In the genomic region with DNA sequence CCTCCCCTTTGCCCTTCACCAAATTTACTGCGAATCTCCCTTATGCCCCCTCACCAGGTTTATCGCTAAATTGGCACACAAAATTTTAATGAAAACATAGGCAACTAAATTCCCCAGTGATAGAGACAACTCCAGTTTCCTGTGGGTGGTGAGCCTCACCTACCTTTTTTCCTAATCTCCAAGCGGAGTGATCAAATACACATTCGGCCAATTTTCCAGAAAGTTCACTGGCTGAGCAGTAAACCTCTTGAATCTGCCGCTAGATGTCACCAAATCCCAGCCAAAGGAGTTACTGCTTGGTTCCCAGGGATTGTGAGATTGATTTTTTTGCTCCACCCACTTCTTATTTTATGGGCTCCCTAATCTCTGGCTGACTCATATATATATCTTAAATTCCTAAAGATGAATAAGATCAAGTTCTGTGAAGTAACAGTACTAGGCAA, we compare ENCODE assay signal across 8 mouse cellular contexts. TPM values are rescaled to one million over a fixed set of nuclear protein-coding genes. Genes with fewer than 3 reads are reported as not detected.
DNase-seq lines count a peak whose midpoint lies in the region; ATAC-seq lines count a peak whose summit lies in the region.

No protein-coding gene starts in this region.

- no peaks in the 10 kb centered on the region for H3K27me3 ChIP-seq in forebrain, embryonic 16.5 days (replicated peaks; ENCODE audit: control insufficient read depth, insufficient read depth, low read length)
- H3K27me3 ChIP-seq in hindbrain, embryonic 12.5 days, result no peaks in the 10 kb centered on the region

- H3K9ac ChIP-seq in forebrain, embryonic 16.5 days (replicated peaks; ENCODE audit: low read depth, low read length), result peak overlapping the region; percentile 56
- H3K9ac ChIP-seq in hindbrain, embryonic 12.5 days, result no peak overlapping the region

- H3K4me2 ChIP-seq in forebrain, embryonic 16.5 days (ENCODE audit: low read length), result peak overlapping the region; percentile 63
- peak overlapping the region; percentile 49 for H3K4me2 ChIP-seq in hindbrain, embryonic 12.5 days (replicated peaks)

- peak overlapping the region; percentile 94 for H3K27ac ChIP-seq in forebrain, embryonic 16.5 days (ENCODE audit: low read length)
- peak overlapping the region; percentile 83 for H3K27ac ChIP-seq in hindbrain, embryonic 12.5 days

- H3K4me1 ChIP-seq in forebrain, embryonic 16.5 days (replicated peaks; ENCODE audit: control insufficient read depth, insufficient read depth, low read length), result peaks cover 10% of the 10 kb centered on the region
- H3K4me1 ChIP-seq in hindbrain, embryonic 12.5 days, result peaks cover 7% of the 10 kb centered on the region

- no peaks in the 10 kb centered on the region for H3K9me3 ChIP-seq in forebrain, embryonic 16.5 days (ENCODE audit: control insufficient read depth, low read length)
- no peaks in the 10 kb centered on the region for H3K9me3 ChIP-seq in hindbrain, embryonic 12.5 days (replicated peaks)

- peak overlapping the region; percentile 52 for H3K4me3 ChIP-seq in forebrain, embryonic 16.5 days (replicated peaks; ENCODE audit: low read length)
- no peak overlapping the region for H3K4me3 ChIP-seq in hindbrain, embryonic 12.5 days

- DNase-seq in MEL-GATA-1-ER (ENCODE audit: extremely low read depth, low read depth), result peak; percentile 72
- peak; percentile 64 for DNase-seq in c-Kit-positive CD71-positive TER-119-positive erythroid progenitor cells, embryonic 14.5 days (ENCODE audit: low spot score)
- peak; percentile 46 to 60 for DNase-seq in layer of hippocampus, postnatal 10 days (ENCODE audit: low spot score in 2 of 2)
- peak; percentile 79 for DNase-seq in lung, postnatal 25 days (ENCODE audit: low spot score)
- peak; percentile 66 for DNase-seq in right cerebral cortex, adult 18-20 months

- 28% methylated on average over 5 of the region's 5 CpGs for WGBS in forebrain, embryonic 16.5 days
- 40% methylated on average over 5 of the region's 5 CpGs for WGBS in hindbrain, embryonic 12.5 days

- no peaks in the 10 kb centered on the region; the same call in 1 of the 2 replicates for H3K36me3 ChIP-seq in forebrain, embryonic 16.5 days (ENCODE audit: control insufficient read depth, insufficient read depth)
- no peaks in the 10 kb centered on the region for H3K36me3 ChIP-seq in hindbrain, embryonic 12.5 days

- no peak for ATAC-seq in forebrain, embryonic 16.5 days
- no peak for ATAC-seq in hindbrain, embryonic 12.5 days (ENCODE audit: low FRiP score)
- no peak for ATAC-seq in megakaryocyte-erythroid progenitor cell, adult 5-6 weeks (replicated peaks; ENCODE audit: low FRiP score, low TSS enrichment, poor library complexity, severe bottlenecking)

RNA-seq across cellular contexts. Expression of a gene that starts 0.8 kb away (rescaled TPM):
- 581 and 603 TPM in 2 replicates for polyA plus RNA-seq in forebrain, embryonic 16.5 days (2015; fragmentation: Nextera tagmentation; extraction: Ambion mirVana)
- 569 and 598 TPM in 2 replicates for polyA plus RNA-seq in hindbrain, embryonic 12.5 days (2016; fragmentation: Nextera tagmentation; extraction: Ambion mirVana)
- 100 to 1,000 TPM; 467 to 472 TPM for total RNA-seq in layer of hippocampus, postnatal 10 days (2021)
- 244 and 291 TPM in 2 replicates for total RNA-seq in megakaryocyte-erythroid progenitor cell, adult 5-6 weeks (2014; fragmentation: Nextera tagmentation)
- total RNA-seq in megakaryocyte-erythroid progenitor cell, adult 5-6 weeks (2017), result 999 and 1,143 TPM in 2 replicates

RNA-seq across cellular contexts. Expression of a gene that starts 34.9 kb away (rescaled TPM):
- 21.5 and 21.7 TPM in 2 replicates for polyA plus RNA-seq in forebrain, embryonic 16.5 days (2015; fragmentation: Nextera tagmentation; extraction: Ambion mirVana)
- 12.9 and 14.2 TPM in 2 replicates for polyA plus RNA-seq in hindbrain, embryonic 12.5 days (2016; fragmentation: Nextera tagmentation; extraction: Ambion mirVana)
- total RNA-seq in layer of hippocampus, postnatal 10 days (2021), result 10 to 100 TPM; 13.5 to 14.6 TPM
- total RNA-seq in megakaryocyte-erythroid progenitor cell, adult 5-6 weeks (2014; fragmentation: Nextera tagmentation), result 0.42 and 2.9 TPM in 2 replicates
- 3.7 and 6.7 TPM in 2 replicates for total RNA-seq in megakaryocyte-erythroid progenitor cell, adult 5-6 weeks (2017)

RNA-seq across cellular contexts. Expression of a gene that starts 37.3 kb away (rescaled TPM):
- not detected in 2 replicates for polyA plus RNA-seq in forebrain, embryonic 16.5 days (2015; fragmentation: Nextera tagmentation; extraction: Ambion mirVana)
- 0.17 and 0.18 TPM in 2 replicates for polyA plus RNA-seq in hindbrain, embryonic 12.5 days (2016; fragmentation: Nextera tagmentation; extraction: Ambion mirVana)
- total RNA-seq in layer of hippocampus, postnatal 10 days (2021), result under 1 TPM in 1 of 2 experiments, not detected in 1; 0.39 TPM
- total RNA-seq in megakaryocyte-erythroid progenitor cell, adult 5-6 weeks (2014; fragmentation: Nextera tagmentation), result not detected in 2 replicates
- total RNA-seq in megakaryocyte-erythroid progenitor cell, adult 5-6 weeks (2017), result not detected in 2 replicates
